Mouse (Mus musculus): ENCODE data around the gene Sec14l4. TPM values are rescaled to one million over a fixed set of nuclear protein-coding genes. Genes with fewer than 3 reads are reported as not detected.
"Not testable (repeated sequence)": the region's sequence is repeated elsewhere in the genome, so short reads cannot be mapped to it uniquely, and the experiment has no call there.

Gene Sec14l4
- polyA plus RNA-seq, 1 experiment from 2014 or later, result 0.67 TPM

GRCm38 (mm10) chr11:3997978-3998720 is 33.1 kb upstream of the Sec14l4 start:
- Histone ChIP-seq H3K36me3 (no peaks in the 10 kb centered on the region), H3K9me3 (no peaks in the 10 kb centered on the region), H3K9ac (no peak overlapping the region), H3K27ac (no peak overlapping the region), H3K4me2 (peak overlapping the region; percentile 57), H3K4me3 (peak overlapping the region; percentile 33), H3K27me3 (peaks cover 24% of the 10 kb centered on the region), H3K4me1 (peaks cover 14% of the 10 kb centered on the region)
- 5% methylated on average over 66 of the region's 66 CpGs for WGBS
- no peak for ATAC-seq (ENCODE audit: insufficient number of reproducible peaks, low FRiP score, low TSS enrichment, low read depth)

- 0 out of 2 replicates have a peak, but pooled peaks have one; percentile 40 for ATAC-seq (ENCODE audit: insufficient number of reproducible peaks, low FRiP score, low TSS enrichment, low read depth)
- peaks cover 14% of the 10 kb centered on the region for H3K4me1 ChIP-seq
- H3K9ac ChIP-seq, result no peak overlapping the region
- H3K4me3 ChIP-seq, result no peak overlapping the region
- no peaks in the 10 kb centered on the region for H3K36me3 ChIP-seq
- WGBS, result 13% methylated on average over 5 of the region's 5 CpGs
- H3K27ac ChIP-seq, result no peak overlapping the region
- peaks cover 24% of the 10 kb centered on the region for H3K27me3 ChIP-seq
- H3K9me3 ChIP-seq, result no peaks in the 10 kb centered on the region
- no peak overlapping the region for H3K4me2 ChIP-seq
These were observed 31.7 kb upstream of the Sec14l4 start for GRCm38 (mm10) chr11:3999547-3999946.

DNA sequence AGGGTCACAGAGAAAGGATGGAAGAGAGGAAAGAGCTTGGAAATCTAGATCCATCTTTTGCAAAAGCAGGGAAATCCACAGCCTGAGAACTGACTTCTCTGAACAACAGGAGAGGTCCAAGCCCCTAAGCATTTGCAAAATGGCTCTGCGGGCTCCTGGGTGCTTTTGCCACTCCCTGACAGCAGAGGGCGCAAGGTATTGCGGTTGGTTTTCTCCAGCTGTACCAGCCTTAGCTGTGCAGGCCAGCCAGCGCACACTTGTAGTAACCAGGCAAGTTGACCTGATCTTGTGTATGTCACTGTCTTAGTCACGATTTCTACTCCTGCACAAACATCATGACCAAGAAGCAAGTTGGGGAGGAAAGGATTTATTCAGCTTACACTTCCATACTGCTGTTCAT is 29.7 kb upstream of the Sec14l4 start:
- Histone ChIP-seq H3K4me1 (peaks cover 14% of the 10 kb centered on the region), H3K27ac (no peak overlapping the region), H3K9me3 (no peaks in the 10 kb centered on the region), H3K9ac (no peak overlapping the region), H3K4me2 (no peak overlapping the region), H3K36me3 (no peaks in the 10 kb centered on the region), H3K27me3 (peaks cover 26% of the 10 kb centered on the region), H3K4me3 (no peak overlapping the region)
- no peak for ATAC-seq (ENCODE audit: insufficient number of reproducible peaks, low FRiP score, low TSS enrichment, low read depth)
- 14% methylated on average over 5 of the region's 5 CpGs for WGBS

GRCm38 (mm10) chr11:4005220-4005805 is 25.9 kb upstream of the Sec14l4 start:
- Histone ChIP-seq H3K4me2 (no peak overlapping the region), H3K27me3 (0 out of 2 replicates have a peak, but pooled peaks cover 3% of the 10 kb centered on the region), H3K27ac (no peak overlapping the region), H3K9ac (no peak overlapping the region), H3K4me1 (no peaks in the 10 kb centered on the region), H3K4me3 (no peak overlapping the region), H3K9me3 (no peaks in the 10 kb centered on the region), H3K36me3 (no peaks in the 10 kb centered on the region)
- no peak for ATAC-seq (ENCODE audit: insufficient number of reproducible peaks, low FRiP score, low TSS enrichment, low read depth)
- WGBS, result 64% methylated on average over 5 of the region's 5 CpGs

- 82% methylated on average over 3 of the region's 3 CpGs for WGBS
- no peak for ATAC-seq (ENCODE audit: insufficient number of reproducible peaks, low FRiP score, low TSS enrichment, low read depth)
These were observed 24.8 kb upstream of the Sec14l4 start for GRCm38 (mm10) chr11:4006462-4006861.

DNA sequence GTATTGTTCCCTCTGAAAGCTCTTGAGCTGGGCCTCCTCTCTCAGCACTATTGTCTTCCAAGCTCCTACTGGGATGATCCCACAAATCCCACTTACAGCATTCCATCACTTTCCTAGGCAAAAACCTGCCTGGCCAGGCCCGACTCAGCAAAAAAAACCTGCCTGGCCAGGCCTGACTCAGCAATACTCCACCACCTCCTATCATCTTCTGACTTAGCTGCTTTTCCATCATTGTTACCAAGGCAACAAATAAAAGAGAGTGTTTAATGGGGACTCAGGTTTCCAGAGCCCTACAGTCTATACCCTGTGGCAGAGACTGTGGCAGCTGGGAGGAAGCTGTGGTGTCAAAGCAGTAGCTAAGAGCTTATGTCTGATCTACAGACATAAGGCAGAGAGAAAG is 18.6 kb upstream of the Sec14l4 start:
- WGBS, result 69% methylated on average over 1 of the region's 1 CpGs
- no peak for ATAC-seq (ENCODE audit: insufficient number of reproducible peaks, low FRiP score, low TSS enrichment, low read depth)
- H3K4me3 ChIP-seq, result no peak overlapping the region

More at GRCm38 (mm10) chr11:4006462-4006861, 24.8 kb upstream of the Sec14l4 start:
- Histone ChIP-seq H3K27me3 (0 out of 2 replicates have a peak, but pooled peaks cover 3% of the 10 kb centered on the region), H3K4me1 (no peaks in the 10 kb centered on the region), H3K4me3 (no peak overlapping the region), H3K9ac (no peak overlapping the region), H3K4me2 (no peak overlapping the region), H3K36me3 (no peaks in the 10 kb centered on the region), H3K27ac (no peak overlapping the region), H3K9me3 (no peaks in the 10 kb centered on the region)

DNA sequence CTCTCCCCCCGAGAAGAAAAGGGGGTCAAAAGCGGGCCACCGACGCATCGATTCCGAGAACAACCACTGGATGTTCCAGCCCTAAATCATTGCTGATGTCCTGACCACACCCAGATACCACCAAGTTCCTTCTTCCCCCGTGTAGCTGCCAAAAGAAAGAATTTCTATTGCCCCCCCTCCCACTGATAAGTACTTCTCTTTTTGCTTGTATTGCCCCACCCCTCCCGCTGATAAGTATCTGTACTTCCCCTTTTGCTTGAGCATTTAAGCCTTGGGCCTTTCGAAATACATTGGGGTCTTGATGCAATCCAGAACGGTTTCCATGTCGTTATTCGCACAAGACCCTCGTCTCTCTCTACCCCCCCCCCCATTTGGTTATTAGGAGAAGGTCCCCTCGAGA is 15.5 kb upstream of the Sec14l4 start:
- H3K36me3 ChIP-seq, result not testable (repeated sequence)

More for the DNA sequence above, 18.6 kb upstream of the Sec14l4 start:
- Histone ChIP-seq H3K36me3 (no peaks in the 10 kb centered on the region), H3K27ac (no peak overlapping the region), H3K9ac (no peak overlapping the region), H3K4me2 (no peak overlapping the region), H3K4me1 (no peaks in the 10 kb centered on the region), H3K27me3 (no peaks in the 10 kb centered on the region), H3K9me3 (no peaks in the 10 kb centered on the region)

GRCm38 (mm10) chr11:4022111-4022510 is 9.2 kb upstream of the Sec14l4 start:
- not testable (repeated sequence) for H3K36me3 ChIP-seq; H3K4me2 ChIP-seq; H3K9me3 ChIP-seq; H3K4me3 ChIP-seq; H3K4me1 ChIP-seq; ATAC-seq (ENCODE audit: insufficient number of reproducible peaks, low FRiP score, low TSS enrichment, low read depth); H3K27me3 ChIP-seq; H3K9ac ChIP-seq; H3K27ac ChIP-seq
- 87% methylated on average over 13 of the region's 13 CpGs for WGBS

More for the DNA sequence above, 15.5 kb upstream of the Sec14l4 start:
- WGBS, result 86% methylated on average over 14 of the region's 14 CpGs
- ATAC-seq (ENCODE audit: insufficient number of reproducible peaks, low FRiP score, low TSS enrichment, low read depth); H3K9me3 ChIP-seq; H3K9ac ChIP-seq; H3K4me2 ChIP-seq; H3K4me1 ChIP-seq; H3K27ac ChIP-seq; H3K27me3 ChIP-seq; H3K4me3 ChIP-seq: not testable (repeated sequence)

DNA sequence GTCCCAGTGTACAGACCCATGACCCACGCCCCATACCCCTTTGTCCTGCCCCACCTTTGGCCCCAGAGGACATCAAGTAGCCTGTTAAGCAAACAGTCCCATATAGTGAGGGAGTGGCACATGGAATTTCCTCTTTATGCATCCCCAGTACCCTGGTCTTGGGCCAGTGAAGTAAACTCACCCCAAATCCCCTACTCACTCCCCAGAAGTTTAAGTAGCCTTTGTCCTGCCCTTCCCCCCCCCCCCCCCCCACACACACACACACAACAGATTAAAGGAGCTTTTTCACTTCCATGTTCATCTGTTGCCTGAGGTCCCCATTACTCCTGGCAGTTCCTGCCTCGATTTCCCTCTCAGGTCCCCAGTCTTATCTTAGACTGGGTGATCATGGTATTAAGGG is 7.9 kb upstream of the Sec14l4 start:
- no peaks in the 10 kb centered on the region for H3K36me3 ChIP-seq
- no peaks in the 10 kb centered on the region for H3K4me1 ChIP-seq
- no peak overlapping the region for H3K4me2 ChIP-seq
- H3K9ac ChIP-seq, result no peak overlapping the region
- no peak overlapping the region for H3K27ac ChIP-seq
- WGBS, result 60% methylated on average over 2 of the region's 2 CpGs
- ATAC-seq (ENCODE audit: insufficient number of reproducible peaks, low FRiP score, low TSS enrichment, low read depth), result no peak
- no peak overlapping the region for H3K4me3 ChIP-seq
- no peaks in the 10 kb centered on the region for H3K9me3 ChIP-seq
- H3K27me3 ChIP-seq, result no peaks in the 10 kb centered on the region

- Histone ChIP-seq H3K36me3 (no peaks in the 10 kb centered on the region), H3K4me3 (no peak overlapping the region), H3K9ac (no peak overlapping the region), H3K27me3 (peaks cover 12% of the 10 kb centered on the region; the same call in 1 of the 2 replicates), H3K4me1 (no peaks in the 10 kb centered on the region), H3K27ac (no peak overlapping the region), H3K4me2 (no peak overlapping the region), H3K9me3 (no peaks in the 10 kb centered on the region)
- WGBS, result 70% methylated on average over 8 of the region's 8 CpGs
- ATAC-seq (ENCODE audit: insufficient number of reproducible peaks, low FRiP score, low TSS enrichment, low read depth), result no peak
These were observed 4.2 kb upstream of the Sec14l4 start for GRCm38 (mm10) chr11:4027066-4027465.

DNA sequence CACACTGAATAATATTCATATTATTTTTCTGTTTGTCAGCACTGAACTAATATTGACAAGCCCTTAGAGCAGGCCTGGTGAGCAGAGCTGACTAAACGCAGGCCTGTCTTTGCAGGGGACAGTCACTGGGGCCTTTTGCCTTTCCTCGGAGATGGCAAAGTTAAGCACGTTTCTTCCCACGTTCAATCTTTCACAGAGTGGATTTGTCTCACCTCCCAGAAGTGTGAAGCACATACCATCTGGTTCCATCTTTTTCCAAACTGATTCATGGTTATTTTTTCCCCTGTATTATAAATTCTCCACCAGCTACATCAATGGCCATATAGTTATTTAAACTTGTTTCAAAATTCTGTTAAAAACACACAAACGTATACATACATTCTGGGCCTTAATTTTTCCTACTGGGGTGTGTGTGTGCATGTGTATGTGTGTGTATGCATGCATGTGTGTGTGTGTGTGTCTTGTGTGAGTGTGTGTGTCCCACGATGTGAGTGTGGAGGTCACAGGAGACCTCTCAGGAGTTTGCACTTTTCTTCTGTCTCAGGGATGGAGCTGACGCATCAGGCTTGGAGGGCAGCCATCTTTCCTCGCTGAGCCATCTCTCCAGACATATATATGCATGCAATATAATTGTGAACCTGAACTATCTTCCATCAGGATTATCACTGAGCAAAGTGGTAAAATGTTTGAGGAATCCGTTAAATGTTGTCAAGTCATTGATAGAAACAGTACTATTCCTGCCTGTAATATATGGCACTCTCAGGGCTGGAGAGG is 3.5 kb upstream of the Sec14l4 start:
- no peak overlapping the region for H3K9ac ChIP-seq
- no peaks in the 10 kb centered on the region for H3K4me1 ChIP-seq
- H3K27ac ChIP-seq, result no peak overlapping the region
- no peak overlapping the region for H3K4me2 ChIP-seq
- no peaks in the 10 kb centered on the region for H3K36me3 ChIP-seq
- H3K9me3 ChIP-seq, result no peaks in the 10 kb centered on the region
- H3K4me3 ChIP-seq, result no peak overlapping the region
- peaks cover 12% of the 10 kb centered on the region; the same call in 1 of the 2 replicates for H3K27me3 ChIP-seq
- WGBS, result 75% methylated on average over 9 of the region's 9 CpGs
- no peak for ATAC-seq (ENCODE audit: insufficient number of reproducible peaks, low FRiP score, low TSS enrichment, low read depth)

GRCm38 (mm10) chr11:4029343-4029742 is 1.9 kb upstream of the Sec14l4 start:
- no peak overlapping the region for H3K4me3 ChIP-seq
- H3K27ac ChIP-seq, result no peak overlapping the region
- no peaks in the 10 kb centered on the region for H3K4me1 ChIP-seq
- H3K4me2 ChIP-seq, result no peak overlapping the region
- WGBS, result 66% methylated on average over 4 of the region's 4 CpGs
- H3K9me3 ChIP-seq, result no peaks in the 10 kb centered on the region
- no peak overlapping the region for H3K9ac ChIP-seq
- peaks cover 12% of the 10 kb centered on the region; the same call in 1 of the 2 replicates for H3K27me3 ChIP-seq
- H3K36me3 ChIP-seq, result no peaks in the 10 kb centered on the region
- no peak for ATAC-seq (ENCODE audit: insufficient number of reproducible peaks, low FRiP score, low TSS enrichment, low read depth)
